Mouse (Mus musculus): ENCODE results near the gene Usp38.

GRCm38 (mm10) chr8:80977231-80977630, 37.5 kb downstream of the Usp38 start:
- no peak for TF ChIP-seq CTCF (IDR thresholded peaks at IDR 0.05; ENCODE audit: low read depth, low read length)
- TF ChIP-seq POLR2A (IDR thresholded peaks at IDR 0.05; ENCODE audit: insufficient read depth, low read length): no peak
- TF ChIP-seq EP300 (IDR thresholded peaks at IDR 0.05; ENCODE audit: insufficient read depth, low read depth, low read length): no peak

Data from ES-Bruce4 (cell line).